Mouse (Mus musculus) C2C12 (cell line): ENCODE measurements around the gene Atp13a2.

ENCODE experiments used
- CEBPB ChIP-seq: IDR thresholded peaks from one replicate; pipeline ENCODE4 v1.6.1; 2011; ENCODE audit warnings: low read depth, mild to moderate bottlenecking, control low read depth, moderate library complexity
- CTCF ChIP-seq: IDR thresholded peaks from one replicate; pipeline ENCODE4 v1.5.1; 2011; ENCODE audit not compliant: control insufficient read depth, insufficient read depth, insufficient read length
- FOSL1 ChIP-seq: IDR thresholded peaks from one replicate; pipeline ENCODE4 v1.8.0; 2011; ENCODE audit warnings: mild to moderate bottlenecking, low read length; ENCODE audit not compliant: poor library complexity, insufficient read depth, severe bottlenecking
- MAX ChIP-seq: IDR thresholded peaks from one replicate; pipeline ENCODE4 v1.6.1; 2011; ENCODE audit warnings: mild to moderate bottlenecking, control low read depth
- MYOD1 ChIP-seq: IDR thresholded peaks from one replicate; pipeline ENCODE4 v1.6.1; 2011; ENCODE audit warnings: low read depth; ENCODE audit not compliant: control insufficient read depth, insufficient read length
- MYOG ChIP-seq: IDR thresholded peaks from one replicate; pipeline ENCODE4 v1.6.1; 2011; ENCODE audit not compliant: control insufficient read depth, insufficient read length; ENCODE audit errors: extremely low read depth
- USF1 ChIP-seq: IDR thresholded peaks from one replicate; pipeline ENCODE4 v1.6.1; 2011; ENCODE audit warnings: low read depth, mild to moderate bottlenecking, control low read depth, moderate library complexity

DNA sequence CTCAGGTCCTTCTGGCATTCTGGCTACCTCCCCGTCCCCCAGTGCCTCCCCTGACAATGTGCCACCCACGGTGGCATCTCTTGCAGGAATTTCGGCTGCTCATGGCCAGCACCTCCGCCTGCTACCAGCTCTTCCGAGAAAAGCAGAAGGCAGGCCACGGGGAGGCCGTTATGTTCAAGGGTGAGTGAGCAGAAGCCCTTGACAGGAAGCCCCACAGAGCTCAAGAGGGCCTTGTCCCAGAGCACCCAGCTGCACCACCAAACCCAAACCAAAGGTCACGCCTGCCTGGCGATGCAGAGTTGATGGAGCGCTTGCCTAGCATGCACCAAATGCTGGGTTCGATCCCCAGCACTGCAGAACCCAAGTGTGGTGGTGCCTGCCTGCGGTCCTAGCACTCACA, 42.3 kb upstream of the Atp13a2 start:
- TF ChIP-seq CTCF (no peak), MAX (no peak), CEBPB (no peak), MYOD1 (no peak), USF1 (no peak), MYOG (no peak), FOSL1 (no peak)
